Comparison of ENCODE assay signal across 19 mouse cellular contexts in genomic region chr3:33383622-33384021, GRCm38 (mm10).
"Had no signal": no experiment of that assay in that cellular context is flagged by ENCODE, and none has a peak within 500 bp of the region (broad histone marks: within the 10 kb centered on the region; RNA-seq: fewer than 3 reads in every experiment).

No protein-coding gene starts in this region.

- H3K27ac ChIP-seq: liver, embryonic 12.5 days; liver, embryonic 14.5 days; midbrain, embryonic 10.5 days; midbrain, embryonic 12.5 days; neural tube, embryonic 13.5 days; neural tube, embryonic 15.5 days had no signal

- ATAC-seq: liver, embryonic 12.5 days; midbrain, embryonic 16.5 days had no signal

- H3K4me2 ChIP-seq: liver, embryonic 12.5 days; midbrain, embryonic 12.5 days; neural tube, embryonic 13.5 days; neural tube, embryonic 15.5 days had no signal

- H3K4me1 ChIP-seq: liver, embryonic 12.5 days; midbrain, embryonic 10.5 days; midbrain, embryonic 12.5 days; neural tube, embryonic 13.5 days; neural tube, embryonic 15.5 days had no signal

- H3K36me3 ChIP-seq: liver, embryonic 12.5 days; midbrain, embryonic 10.5 days; midbrain, embryonic 12.5 days; neural tube, embryonic 13.5 days; neural tube, embryonic 15.5 days had no signal

- H3K9ac ChIP-seq: liver, embryonic 12.5 days; liver, embryonic 14.5 days; midbrain, embryonic 12.5 days; neural tube, embryonic 13.5 days; neural tube, embryonic 15.5 days had no signal

- H3K9me3 ChIP-seq: liver, embryonic 12.5 days; midbrain, embryonic 10.5 days; midbrain, embryonic 12.5 days; neural tube, embryonic 13.5 days; neural tube, embryonic 15.5 days had no signal

- DNase-seq: lung, adult 2 months; lung, postnatal 4 days; midbrain, embryonic 14.5 days; retina, postnatal 1 day; right cerebral cortex, adult 18-20 months; right cerebral cortex, postnatal 25 days; right cerebral cortex, postnatal 4 days; spleen, adult 18-20 months; thymus, adult 18-20 months; thymus, postnatal 14 days; thymus, postnatal 36 days had no signal

- H3K27me3 ChIP-seq: liver, embryonic 12.5 days; midbrain, embryonic 12.5 days; neural tube, embryonic 13.5 days; neural tube, embryonic 15.5 days had no signal

- H3K4me3 ChIP-seq: liver, embryonic 12.5 days; midbrain, embryonic 10.5 days; midbrain, embryonic 12.5 days; myocyte; neural tube, embryonic 13.5 days; neural tube, embryonic 15.5 days had no signal
